In genomic region chr3:32393986-32394385, GRCm38 (mm10) we compare ENCODE assay signal across 23 mouse cellular contexts. TPM values are rescaled to one million over a fixed set of nuclear protein-coding genes. Genes with fewer than 3 reads are reported as not detected.
DNase-seq lines count a peak whose midpoint lies in the region; ATAC-seq lines count a peak whose summit lies in the region.
"Had no signal": no experiment of that assay in that cellular context is flagged by ENCODE, and none has a peak within 500 bp of the region (broad histone marks: within the 10 kb centered on the region; RNA-seq: fewer than 3 reads in every experiment).

No protein-coding gene starts in this region.

- H3K9ac ChIP-seq in kidney, embryonic 16.5 days (replicated peaks; ENCODE audit: low read length) = no peak overlapping the region
- H3K9ac ChIP-seq: forebrain, embryonic 13.5 days; forebrain, postnatal 0 days; hindbrain, embryonic 12.5 days had no signal

- peak; percentile 72 for DNase-seq in kidney, adult 11 months
- peak; percentile 86 for DNase-seq in kidney, adult 9 months
- no peak for DNase-seq in kidney, postnatal 10 days
- peak; percentile 1 for DNase-seq in MN1 (ENCODE audit: low spot score)
- peak; percentile 66 to 83 for DNase-seq in kidney, postnatal 36 days
- no peak for DNase-seq in neural tube, embryonic 10.5 days (ENCODE audit: extremely low spot score, low spot score)
- no peak for DNase-seq in thymus, postnatal 25 days
- DNase-seq: adrenal gland, postnatal 14 days; cerebellum, adult 11-12 months; cerebellum, adult 9-10 months; cerebellum, postnatal 36 days; forebrain, postnatal 0 days; gastrocnemius, postnatal 36 days; heart, adult 11 months; heart, postnatal 10 days; heart, postnatal 4 days had no signal

- peaks cover 8% of the 10 kb centered on the region for H3K4me1 ChIP-seq in kidney, embryonic 16.5 days (ENCODE audit: insufficient read depth, low read length)

- no peaks in the 10 kb centered on the region for H3K36me3 ChIP-seq in kidney, embryonic 16.5 days (ENCODE audit: insufficient read depth, low read length)
- H3K36me3 ChIP-seq: embryonic facial prominence, embryonic 10.5 days; heart, embryonic 10.5 days; hindbrain, embryonic 12.5 days had no signal

- no peak for ATAC-seq in kidney, embryonic 16.5 days (ENCODE audit: low FRiP score, low TSS enrichment)
- ATAC-seq: activated CD4-positive, CD25-positive, alpha-beta regulatory T cell, adult 4 months; forebrain, embryonic 13.5 days; forebrain, postnatal 0 days; Patski had no signal

- WGBS in kidney, embryonic 16.5 days = 86% methylated on average over 8 of the region's 8 CpGs

- H3K9me3 ChIP-seq in kidney, embryonic 16.5 days (ENCODE audit: low read length) = no peaks in the 10 kb centered on the region
- H3K9me3 ChIP-seq: embryonic facial prominence, embryonic 10.5 days; forebrain, embryonic 13.5 days; heart, embryonic 10.5 days; hindbrain, embryonic 12.5 days had no signal

- no peaks in the 10 kb centered on the region for H3K27me3 ChIP-seq in kidney, embryonic 16.5 days (ENCODE audit: insufficient read depth, low read length)
- H3K27me3 ChIP-seq: forebrain, embryonic 13.5 days; hindbrain, embryonic 12.5 days; Patski had no signal

- H3K4me3 ChIP-seq in kidney, embryonic 16.5 days (ENCODE audit: low read length) = no peak overlapping the region
- H3K4me3 ChIP-seq: embryonic facial prominence, embryonic 10.5 days; forebrain, embryonic 13.5 days; heart, embryonic 10.5 days; hindbrain, embryonic 12.5 days had no signal

- no peak overlapping the region for H3K27ac ChIP-seq in kidney, embryonic 16.5 days (ENCODE audit: low read length)
- H3K27ac ChIP-seq: embryonic facial prominence, embryonic 10.5 days; forebrain, embryonic 13.5 days; heart, embryonic 10.5 days; hindbrain, embryonic 12.5 days had no signal

- H3K4me2 ChIP-seq in kidney, embryonic 16.5 days (replicated peaks; ENCODE audit: low read depth, low read length) = no peak overlapping the region
- H3K4me2 ChIP-seq: forebrain, embryonic 13.5 days; hindbrain, embryonic 12.5 days had no signal

RNA-seq across cellular contexts. Expression of gene Pik3ca, which starts 3.5 kb away (rescaled TPM):
- polyA plus RNA-seq in kidney, embryonic 16.5 days (2015; fragmentation: Nextera tagmentation; extraction: Ambion mirVana) = 10.0 and 10.5 TPM in 2 replicates

RNA-seq across cellular contexts. Expression of gene Zmat3, which starts 28.2 kb away (rescaled TPM):
- 3.6 and 4.2 TPM in 2 replicates for polyA plus RNA-seq in kidney, embryonic 16.5 days (2015; fragmentation: Nextera tagmentation; extraction: Ambion mirVana)

Comparison
In these comparisons a context has a peak if more than half of its experiments do, and no peak if none do; other contexts are left out.
1. DNase-seq: peak in kidney, adult 11 months (single experiment), kidney, adult 9 months (single experiment), MN1 (single experiment) and kidney, postnatal 36 days (2 of 2); none in kidney, postnatal 10 days (single experiment), neural tube, embryonic 10.5 days (single experiment) and thymus, postnatal 25 days (single experiment).